Mouse (Mus musculus) cortical plate, adult 2 months (tissue): ENCODE results near the gene Bmp6.

Experiments
- CTCF ChIP-seq: fragments of 200-500 bp; IDR thresholded peaks from 2 replicates; pipeline ENCODE4 v1.5.1; 2011; ENCODE audit warnings: mild to moderate bottlenecking, control low read depth, low read length; ENCODE audit not compliant: insufficient read depth; ENCODE audit errors: extremely low read depth
- POLR2A ChIP-seq: fragments of 200-500 bp; IDR thresholded peaks from 2 replicates; pipeline ENCODE4 v1.6.1; 2011; ENCODE audit warnings: mild to moderate bottlenecking, low read length, control low read depth; ENCODE audit not compliant: insufficient read depth; ENCODE audit errors: extremely low read depth

DNA sequence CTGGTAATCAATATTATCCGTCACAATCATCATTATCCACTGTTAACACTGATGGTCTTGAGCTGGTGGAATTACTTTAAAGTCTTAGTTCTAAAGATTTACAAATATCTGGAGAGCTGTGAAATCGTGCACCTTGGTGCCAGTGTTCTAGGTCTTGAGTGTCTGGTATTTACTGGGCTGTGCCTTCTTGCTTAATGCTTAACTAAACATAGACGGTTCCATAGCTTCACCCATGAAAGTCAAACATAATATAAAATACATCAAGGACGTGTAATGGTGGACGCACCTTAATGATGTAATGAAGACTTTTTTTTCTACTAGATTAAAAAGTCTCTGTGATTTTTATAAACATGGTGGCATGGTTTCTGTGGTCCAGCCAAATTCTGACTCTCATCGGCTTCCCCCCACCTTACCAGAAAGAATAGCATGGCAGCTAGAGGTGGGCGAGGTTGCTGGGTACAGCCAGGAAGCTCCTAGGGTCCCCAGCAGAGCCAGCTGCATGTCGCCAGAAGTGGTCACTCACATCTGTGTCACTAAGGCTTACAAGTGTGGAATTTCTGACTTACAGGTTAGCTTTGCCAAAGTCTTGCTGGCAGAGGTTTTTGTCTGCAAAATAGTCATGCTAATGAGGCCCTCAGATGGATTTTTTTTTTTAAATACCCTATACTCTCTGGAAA, 200.0 kb downstream of the Bmp6 start:
- TF ChIP-seq POLR2A (no peak), CTCF (no peak)
